Mouse (Mus musculus) embryonic facial prominence, embryonic 10.5 days (tissue): Measurements from ENCODE around the gene Teddm3. TPM values are rescaled to one million over a fixed set of nuclear protein-coding genes. Genes with fewer than 3 reads are reported as not detected.
"Not testable (repeated sequence)": the region's sequence is repeated elsewhere in the genome, so short reads cannot be mapped to it uniquely, and the experiment has no call there.

Experiments used
- DNase-seq: peaks from one replicate; pipeline ENCODE4 v3.0.0-alpha.2; 2017; ENCODE audit warnings: low spot score
- H3K27ac ChIP-seq: fragments of 300-500 bp; sonication (generic); replicated peaks from 2 replicates; pipeline ENCODE4 v1.5.1; 2016; ENCODE audit warnings: mild to moderate bottlenecking
- H3K27me3 ChIP-seq: fragments of 300-500 bp; sonication (generic); replicated peaks from 2 replicates; pipeline ENCODE4 v1.6.1; 2016; ENCODE audit warnings: low read depth, mild to moderate bottlenecking; ENCODE audit not compliant: poor library complexity, severe bottlenecking
- H3K36me3 ChIP-seq: fragments of 300-500 bp; sonication (generic); replicated peaks from 2 replicates; pipeline ENCODE4 v1.6.1; 2016; ENCODE audit warnings: mild to moderate bottlenecking, moderate library complexity
- H3K4me1 ChIP-seq: fragments of 300-500 bp; sonication (generic); 2 replicates; pipeline ENCODE4 v1.6.1; 2016
- H3K4me3 ChIP-seq: fragments of 300-500 bp; sonication (generic); 2 replicates; pipeline ENCODE4 v1.5.1; 2016; ENCODE audit warnings: mild to moderate bottlenecking, moderate library complexity
- H3K9me3 ChIP-seq: fragments of 300-500 bp; sonication (generic); 2 replicates; pipeline ENCODE4 v1.6.1; 2016; ENCODE audit warnings: mild to moderate bottlenecking
- WGBS: fragments of 180-500 bp; shearing (Covaris S2); methylation state at CpG from one replicate; pipeline ENCODE4 v1.1.7; 2016; 5-methylcytosine and 5-hydroxymethylcytosine counted together
- polyA plus RNA-seq: library from polyadenylated mRNA; unstranded; fragments of >200 nt; fragmentation: Nextera tagmentation; extraction: Ambion mirVana; gene quantifications from 2 replicates; pipeline ENCODE4 v1.2.1, GENCODE M21; 2016

Teddm3 gene
- polyA plus RNA-seq, 1 experiment from 2014 or later, result not detected

DNA sequence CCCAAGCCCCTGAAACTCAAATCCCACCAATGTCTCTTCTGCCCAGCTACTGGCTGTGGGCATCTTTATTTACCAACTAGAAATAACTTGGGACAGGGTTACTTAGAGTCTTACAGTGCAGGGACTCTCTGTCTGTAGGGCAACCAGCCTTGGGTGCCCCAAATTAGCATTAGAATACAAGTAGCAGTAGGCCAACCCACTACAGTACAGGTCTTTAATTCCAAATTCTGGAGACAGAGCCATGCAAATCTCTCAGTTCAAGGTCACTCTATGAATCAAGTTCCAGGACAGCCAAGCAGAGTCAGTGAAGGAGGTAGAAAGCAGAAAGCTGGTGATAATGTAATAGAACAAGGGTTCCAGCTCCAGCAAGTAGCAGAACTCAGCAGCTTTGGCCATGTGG, 30.9 kb upstream of the Teddm3 start:
- no peaks in the 10 kb centered on the region for H3K27me3 ChIP-seq
- H3K4me1 ChIP-seq, result peaks cover 18% of the 10 kb centered on the region
- DNase-seq, result no peak
- no peaks in the 10 kb centered on the region for H3K36me3 ChIP-seq
- H3K27ac ChIP-seq, result no peak overlapping the region
- H3K9me3 ChIP-seq, result 0 out of 2 replicates have a peak, but pooled peaks cover 2% of the 10 kb centered on the region
- no peak overlapping the region for H3K4me3 ChIP-seq

- no peak for DNase-seq
- H3K27me3 ChIP-seq, result no peaks in the 10 kb centered on the region
- WGBS, result 74% methylated on average over 1 of the region's 1 CpGs
These were observed 28.3 kb upstream of the Teddm3 start for GRCm38 (mm10) chr16:21182108-21182507.

GRCm38 (mm10) chr16:21175236-21175635, 21.4 kb upstream of the Teddm3 start:
- Histone ChIP-seq H3K27ac (no peak overlapping the region), H3K9me3 (0 out of 2 replicates have a peak, but pooled peaks cover under 1% of the 10 kb centered on the region), H3K4me3 (no peak overlapping the region), H3K36me3 (no peaks in the 10 kb centered on the region), H3K4me1 (no peaks in the 10 kb centered on the region), H3K27me3 (no peaks in the 10 kb centered on the region)
- DNase-seq, result no peak
- WGBS, result 0% methylated on average over 1 of the region's 1 CpGs

More at GRCm38 (mm10) chr16:21182108-21182507, 28.3 kb upstream of the Teddm3 start:
- Histone ChIP-seq H3K27ac (no peak overlapping the region), H3K36me3 (no peaks in the 10 kb centered on the region), H3K4me1 (no peaks in the 10 kb centered on the region), H3K4me3 (no peak overlapping the region), H3K9me3 (0 out of 2 replicates have a peak, but pooled peaks cover 2% of the 10 kb centered on the region)

GRCm38 (mm10) chr16:21168730-21169129, 14.9 kb upstream of the Teddm3 start:
- no peak overlapping the region for H3K4me3 ChIP-seq
- DNase-seq, result no peak
- H3K4me1 ChIP-seq, result no peaks in the 10 kb centered on the region
- no peaks in the 10 kb centered on the region for H3K27me3 ChIP-seq
- no peak overlapping the region for H3K27ac ChIP-seq
- WGBS, result 91% methylated on average over 13 of the region's 13 CpGs
- H3K36me3 ChIP-seq, result no peaks in the 10 kb centered on the region
- no peaks in the 10 kb centered on the region for H3K9me3 ChIP-seq

DNA sequence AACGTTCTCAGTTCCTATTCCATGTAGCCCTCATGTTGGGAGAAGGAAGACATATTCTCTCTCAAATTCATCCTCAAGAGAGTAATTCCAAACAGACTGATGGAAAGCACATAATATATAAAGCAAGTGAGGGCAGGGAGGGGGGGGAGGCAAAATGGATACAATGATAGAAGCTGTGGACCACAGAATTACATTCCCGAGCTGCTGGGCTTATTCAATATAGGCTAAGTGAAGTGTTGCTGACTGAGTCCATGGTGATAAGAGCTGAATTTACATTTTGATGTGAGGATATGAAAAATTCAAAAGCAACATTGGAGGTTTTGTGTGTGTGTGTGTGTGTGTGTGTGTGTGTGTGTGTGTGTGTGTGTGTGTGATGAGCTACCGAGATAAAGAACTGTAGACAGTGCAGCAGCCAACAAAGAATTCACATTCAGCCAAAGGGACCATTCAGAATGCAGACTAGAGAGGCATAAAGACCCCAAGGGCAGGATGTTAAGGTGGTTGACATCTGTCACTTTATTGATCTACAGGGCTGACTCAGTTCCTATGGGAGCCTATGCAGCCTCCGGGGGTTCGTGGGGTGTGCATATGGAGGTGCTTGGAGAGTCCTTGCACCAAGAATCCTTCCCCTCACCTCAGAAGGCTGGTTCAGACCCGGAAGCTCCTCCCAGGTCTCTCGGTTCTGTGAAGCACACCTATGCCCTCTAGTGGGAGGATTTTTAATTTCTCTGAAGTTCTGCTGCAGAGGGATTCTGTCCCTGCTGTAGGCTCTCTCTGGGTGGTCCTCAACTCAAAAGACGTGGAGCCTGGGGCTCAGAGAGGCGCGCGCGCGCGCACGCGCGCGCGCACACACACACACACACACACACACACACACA, 11.8 kb upstream of the Teddm3 start:
- H3K9me3 ChIP-seq, result not testable (repeated sequence)

GRCm38 (mm10) chr16:21163423-21163822, 9.6 kb upstream of the Teddm3 start:
- 86% methylated on average over 3 of the region's 3 CpGs for WGBS
- not testable (repeated sequence) for H3K4me3 ChIP-seq, H3K9me3 ChIP-seq, DNase-seq, H3K36me3 ChIP-seq, H3K27me3 ChIP-seq, H3K27ac ChIP-seq, H3K4me1 ChIP-seq

More for the DNA sequence above, 11.8 kb upstream of the Teddm3 start:
- H3K27me3 ChIP-seq, H3K4me1 ChIP-seq, H3K36me3 ChIP-seq, H3K27ac ChIP-seq, H3K4me3 ChIP-seq, DNase-seq: not testable (repeated sequence)
- 17% methylated on average over 18 of the region's 19 CpGs for WGBS

DNA sequence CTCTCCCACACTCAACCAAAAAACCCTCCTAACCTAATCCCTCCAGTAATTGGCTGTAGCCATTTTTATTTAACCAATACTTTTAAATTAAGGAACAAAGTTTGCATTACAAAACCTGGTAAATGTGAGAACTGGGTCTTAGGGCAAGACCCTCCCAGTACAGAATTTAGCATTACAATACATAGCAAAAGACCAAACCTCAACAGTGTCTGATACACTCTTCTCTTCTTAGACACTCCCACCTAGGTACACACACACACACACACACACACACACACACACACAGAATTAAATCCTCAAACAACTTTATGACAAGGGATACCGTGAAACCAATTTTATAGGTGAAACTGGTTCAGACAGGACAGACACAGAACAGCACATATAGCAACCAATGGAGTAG, 5.4 kb upstream of the Teddm3 start:
- WGBS, result 90% methylated on average over 1 of the region's 1 CpGs
- not testable (repeated sequence) for DNase-seq, H3K27me3 ChIP-seq, H3K27ac ChIP-seq, H3K36me3 ChIP-seq, H3K9me3 ChIP-seq, H3K4me3 ChIP-seq, H3K4me1 ChIP-seq

GRCm38 (mm10) chr16:21156261-21156660, 2.5 kb upstream of the Teddm3 start:
- H3K27me3 ChIP-seq, H3K4me1 ChIP-seq, H3K4me3 ChIP-seq, H3K27ac ChIP-seq, H3K36me3 ChIP-seq, H3K9me3 ChIP-seq, DNase-seq: not testable (repeated sequence)

GRCm38 (mm10) chr16:21151564-21152361, 2.0 kb downstream of the Teddm3 start:
- no peaks in the 10 kb centered on the region for H3K36me3 ChIP-seq
- no peak for DNase-seq
- H3K27me3 ChIP-seq, result no peaks in the 10 kb centered on the region
- H3K4me3 ChIP-seq, result no peak overlapping the region
- no peaks in the 10 kb centered on the region for H3K9me3 ChIP-seq
- no peaks in the 10 kb centered on the region for H3K4me1 ChIP-seq
- H3K27ac ChIP-seq, result no peak overlapping the region
- WGBS, result 73% methylated on average over 4 of the region's 4 CpGs

GRCm38 (mm10) chr16:21149896-21150295, 3.9 kb downstream of the Teddm3 start:
- Histone ChIP-seq H3K36me3 (no peaks in the 10 kb centered on the region), H3K9me3 (no peaks in the 10 kb centered on the region), H3K27me3 (no peaks in the 10 kb centered on the region), H3K4me1 (no peaks in the 10 kb centered on the region), H3K27ac (no peak overlapping the region), H3K4me3 (no peak overlapping the region)
- no peak for DNase-seq

DNA sequence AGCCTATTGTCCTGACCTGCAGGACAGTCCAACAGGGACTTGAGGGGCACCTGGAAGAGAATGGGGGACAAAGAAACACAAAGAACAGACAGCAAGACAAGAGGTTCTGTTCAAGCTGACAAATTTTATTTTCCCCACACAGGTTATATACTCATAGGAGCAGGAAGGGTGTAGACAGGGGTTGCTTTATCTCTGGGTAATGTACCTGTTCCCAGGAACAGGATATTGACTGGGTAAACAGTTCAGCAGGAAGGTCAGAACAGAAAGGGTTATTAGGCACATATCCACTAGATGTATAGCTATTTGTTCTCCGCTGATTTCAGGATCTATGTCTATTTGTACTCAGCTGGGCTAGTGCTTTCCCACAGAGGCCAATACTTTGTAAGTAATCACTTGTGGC, 5.3 kb downstream of the Teddm3 start:
- H3K36me3 ChIP-seq, H3K4me1 ChIP-seq, H3K27ac ChIP-seq, H3K9me3 ChIP-seq, DNase-seq, H3K4me3 ChIP-seq, H3K27me3 ChIP-seq: not testable (repeated sequence)
- 89% methylated on average over 1 of the region's 1 CpGs for WGBS

- no peak overlapping the region for H3K27ac ChIP-seq
- 62% methylated on average over 1 of the region's 1 CpGs for WGBS
- no peaks in the 10 kb centered on the region for H3K27me3 ChIP-seq
- peaks cover 11% of the 10 kb centered on the region; the same call in 1 of the 2 replicates for H3K9me3 ChIP-seq
- DNase-seq, result no peak
- H3K4me3 ChIP-seq, result no peak overlapping the region
- no peaks in the 10 kb centered on the region for H3K4me1 ChIP-seq
- H3K36me3 ChIP-seq, result no peaks in the 10 kb centered on the region
These were observed 17.3 kb downstream of the Teddm3 start for GRCm38 (mm10) chr16:21136312-21137083.
